Mouse (Mus musculus): ENCODE measurements at regions not wholly inside any gene's neighbourhood (a gene's known extent, or its start where the extent isn't known, plus 50 kb on each side); places are given as distances from the start of the nearest gene placed in this dataset.

DNA sequence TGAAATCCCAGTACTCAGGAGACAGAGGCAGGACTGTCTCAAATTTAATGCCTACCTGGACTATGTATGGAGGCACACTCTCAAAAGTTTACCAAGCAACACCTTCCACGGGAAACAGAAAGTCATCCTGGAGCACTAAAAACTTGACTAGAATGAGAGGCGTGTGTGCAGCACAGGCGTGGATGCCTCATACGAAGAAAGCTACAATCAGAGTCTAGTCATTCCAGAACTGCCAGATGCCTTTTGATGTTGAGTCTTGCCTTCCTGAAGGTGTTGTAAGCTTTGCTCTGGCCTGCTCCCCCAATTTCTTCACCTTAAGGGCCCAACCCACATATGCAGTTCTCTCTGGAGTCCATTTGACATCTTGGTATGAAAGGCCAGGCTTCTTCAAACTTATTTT, 356.0 kb downstream of the Rnf144a start:
- WGBS: 90% methylated on average over 4 of the region's 4 CpGs

DNA sequence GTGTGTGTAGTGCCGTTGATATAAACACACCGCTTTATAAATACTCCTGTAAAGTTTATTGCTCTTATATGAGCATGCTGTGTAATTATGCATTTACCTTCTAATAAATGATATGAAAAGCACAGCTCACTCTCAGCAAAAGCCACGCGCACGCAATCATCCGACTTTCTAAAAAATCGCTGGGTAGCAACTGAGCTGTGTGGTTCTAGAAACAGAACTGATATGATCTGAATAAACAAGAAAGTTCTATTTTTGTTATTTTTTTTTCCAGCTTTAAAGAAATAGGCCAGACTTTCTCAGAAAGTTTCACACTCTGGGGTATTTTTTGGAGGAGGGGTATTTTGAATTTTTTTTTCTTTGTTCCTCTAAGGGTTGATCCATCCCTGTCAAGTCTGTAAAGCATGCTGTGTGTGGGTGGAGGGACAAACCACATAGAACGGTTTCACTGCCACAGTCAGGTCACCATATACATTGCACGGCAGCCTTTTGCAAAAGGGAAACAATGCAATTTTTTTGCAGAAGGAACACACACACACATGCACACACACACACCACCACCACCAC, 357.5 kb downstream of the Rnf144a start:
- Histone ChIP-seq H3K4me3 (no peak overlapping the region), H3K27me3 (no peaks in the 10 kb centered on the region), H3K36me3 (ENCODE audit: poor library complexity, severe bottlenecking) (no peaks in the 10 kb centered on the region), H3K9ac (no peak overlapping the region), H3K9me3 (replicated peaks) (no peaks in the 10 kb centered on the region), H3K4me1 (no peaks in the 10 kb centered on the region), H3K27ac (no peak overlapping the region), H3K4me2 (no peak overlapping the region)
- 91% methylated on average over 9 of the region's 9 CpGs for WGBS
- ATAC-seq: no peak

More for the DNA sequence above, 356.0 kb downstream of the Rnf144a start:
- Histone ChIP-seq H3K36me3 (ENCODE audit: poor library complexity, severe bottlenecking) (no peaks in the 10 kb centered on the region), H3K9me3 (replicated peaks) (no peaks in the 10 kb centered on the region), H3K4me1 (no peaks in the 10 kb centered on the region), H3K4me2 (no peak overlapping the region), H3K27ac (no peak overlapping the region), H3K9ac (no peak overlapping the region), H3K4me3 (no peak overlapping the region), H3K27me3 (no peaks in the 10 kb centered on the region)
- no peak for ATAC-seq

DNA sequence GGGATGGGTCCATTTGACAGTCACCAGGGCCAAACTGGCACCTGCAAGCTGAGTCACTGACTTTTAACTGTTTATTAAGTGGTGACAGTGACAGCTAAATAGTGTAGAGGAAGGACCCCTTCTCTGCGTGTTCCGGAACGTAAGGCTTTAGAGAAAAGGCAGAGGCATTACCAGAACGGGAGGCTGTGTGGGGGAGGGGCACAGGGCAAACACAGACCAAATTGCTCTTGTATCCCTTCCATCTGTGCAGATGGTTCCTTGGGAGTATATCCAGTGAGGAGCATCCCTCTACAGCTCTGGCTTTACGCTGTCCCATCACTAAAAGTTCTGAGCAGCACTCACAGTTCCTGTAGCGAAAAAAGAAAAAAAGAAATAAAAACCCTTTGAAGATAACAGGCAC, 368.1 kb downstream of the Rnf144a start:
- 90% methylated on average over 6 of the region's 6 CpGs for WGBS
- Histone ChIP-seq H3K4me1 (no peaks in the 10 kb centered on the region), H3K9ac (no peak overlapping the region), H3K4me2 (no peak overlapping the region), H3K27ac (no peak overlapping the region), H3K36me3 (ENCODE audit: poor library complexity, severe bottlenecking) (no peaks in the 10 kb centered on the region), H3K4me3 (no peak overlapping the region), H3K9me3 (replicated peaks) (no peaks in the 10 kb centered on the region), H3K27me3 (no peaks in the 10 kb centered on the region)
- ATAC-seq: no peak

DNA sequence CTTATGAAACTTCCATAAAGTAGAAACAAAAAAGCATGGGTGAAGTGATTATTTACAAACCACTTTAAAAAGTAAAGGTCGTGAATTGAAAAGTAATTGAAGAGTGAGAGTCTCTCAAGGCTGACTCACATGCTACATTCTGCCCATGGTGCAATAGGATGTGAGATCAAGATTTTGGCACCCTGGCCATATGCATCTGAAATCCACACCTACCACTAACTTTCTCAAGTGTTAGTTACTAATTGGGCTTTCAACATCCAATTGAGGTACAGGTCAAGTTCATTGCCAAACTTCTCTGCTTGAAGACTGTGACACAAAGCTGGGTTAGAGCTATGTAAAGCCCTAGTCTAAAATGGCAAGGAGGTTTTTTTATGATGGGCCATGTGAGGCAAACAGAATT, 369.7 kb downstream of the Rnf144a start:
- no peaks in the 10 kb centered on the region for H3K9me3 ChIP-seq (replicated peaks)
- WGBS: 80% methylated on average over 1 of the region's 1 CpGs
- no peaks in the 10 kb centered on the region for H3K27me3 ChIP-seq
- H3K36me3 ChIP-seq (ENCODE audit: poor library complexity, severe bottlenecking): no peaks in the 10 kb centered on the region
- no peak for ATAC-seq
- H3K9ac ChIP-seq: no peak overlapping the region
- H3K4me3 ChIP-seq: no peak overlapping the region
- no peak overlapping the region for H3K27ac ChIP-seq
- H3K4me1 ChIP-seq: no peaks in the 10 kb centered on the region
- H3K4me2 ChIP-seq: no peak overlapping the region

DNA sequence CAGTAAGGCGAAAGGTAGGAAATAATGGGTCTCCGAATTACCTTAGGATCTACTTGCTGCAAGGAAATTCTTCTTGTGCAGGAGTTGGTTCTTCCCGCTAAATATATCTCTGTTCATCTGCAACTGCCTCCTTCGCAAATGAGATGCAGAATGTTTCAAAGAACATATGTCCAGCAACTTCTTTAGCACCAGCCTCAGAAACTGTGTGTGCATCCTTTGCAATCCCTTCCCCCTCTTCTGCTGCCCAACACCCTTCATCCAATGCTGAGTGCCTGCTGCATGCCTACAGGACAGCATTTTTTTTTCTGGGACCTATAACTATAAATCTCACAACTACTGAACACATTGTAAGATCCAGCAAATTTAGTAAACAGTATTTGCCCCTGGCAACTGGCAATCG, 402.1 kb downstream of the Rnf144a start:
- Histone ChIP-seq H3K27ac (no peak overlapping the region), H3K9ac (no peak overlapping the region), H3K36me3 (ENCODE audit: poor library complexity, severe bottlenecking) (no peaks in the 10 kb centered on the region), H3K4me3 (no peak overlapping the region), H3K4me1 (no peaks in the 10 kb centered on the region), H3K9me3 (replicated peaks) (no peaks in the 10 kb centered on the region), H3K4me2 (no peak overlapping the region), H3K27me3 (no peaks in the 10 kb centered on the region)
- ATAC-seq: no peak
- 84% methylated on average over 5 of the region's 5 CpGs for WGBS

DNA sequence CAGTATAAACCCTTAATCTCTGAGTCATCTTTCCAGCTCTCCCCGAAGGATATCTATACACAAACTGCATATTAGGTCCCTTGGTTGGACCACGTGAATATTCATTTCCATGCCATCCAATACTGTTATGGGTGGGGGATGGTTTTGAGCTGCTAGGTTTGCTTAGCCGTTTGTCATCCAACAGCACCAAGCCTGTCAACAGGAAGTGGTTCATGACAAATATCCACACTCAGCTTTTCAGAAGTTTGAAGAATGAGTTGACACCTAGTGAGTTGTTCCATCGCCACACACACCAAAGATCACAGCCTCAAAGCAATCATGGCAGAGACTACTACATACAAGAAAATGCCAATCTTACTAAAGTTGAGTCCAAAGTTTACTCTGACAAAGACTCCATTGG, 421.0 kb downstream of the Rnf144a start:
- H3K4me3 ChIP-seq: no peak overlapping the region
- H3K27me3 ChIP-seq: no peaks in the 10 kb centered on the region
- no peaks in the 10 kb centered on the region for H3K4me1 ChIP-seq
- no peaks in the 10 kb centered on the region for H3K9me3 ChIP-seq (replicated peaks)
- no peak overlapping the region for H3K4me2 ChIP-seq
- H3K27ac ChIP-seq: no peak overlapping the region
- H3K9ac ChIP-seq: no peak overlapping the region
- no peaks in the 10 kb centered on the region for H3K36me3 ChIP-seq (ENCODE audit: poor library complexity, severe bottlenecking)
- 91% methylated on average over 4 of the region's 4 CpGs for WGBS
- no peak for ATAC-seq

DNA sequence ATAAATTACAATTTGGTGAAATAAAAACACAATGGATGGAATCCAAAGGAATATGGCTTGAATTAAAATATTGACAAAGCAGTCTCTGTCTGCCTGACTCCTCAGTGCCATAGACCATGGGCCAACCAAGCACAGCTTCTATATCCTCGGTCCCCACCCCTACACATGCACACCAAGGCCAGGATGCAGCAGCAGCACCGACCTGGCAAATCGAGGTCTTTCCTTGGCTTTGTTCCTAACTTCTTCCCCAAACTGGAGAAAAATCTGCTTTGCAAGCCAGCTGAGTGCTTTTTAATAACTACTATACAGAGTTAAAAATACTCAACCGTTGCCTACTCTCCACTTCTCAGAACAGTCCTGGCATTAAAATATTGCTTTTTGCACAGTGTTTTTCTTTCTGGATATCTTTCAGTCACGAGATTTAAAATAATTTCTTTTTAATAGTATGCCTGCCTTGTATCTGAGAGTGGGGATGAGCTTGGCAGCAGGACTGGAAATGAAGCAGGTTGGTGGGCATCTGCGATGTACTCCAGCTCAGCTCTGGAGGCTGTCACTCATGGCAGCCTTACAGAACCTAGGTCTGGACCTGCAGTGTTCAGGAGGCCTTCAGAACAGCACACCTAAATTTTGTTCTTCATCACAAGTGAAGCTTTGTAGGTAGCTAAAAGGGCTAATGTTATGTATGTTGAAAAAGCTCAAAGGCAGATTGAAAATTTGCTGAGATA, 423.1 kb downstream of the Rnf144a start:
- no peak overlapping the region for H3K27ac ChIP-seq
- H3K9me3 ChIP-seq (replicated peaks): no peaks in the 10 kb centered on the region
- H3K4me2 ChIP-seq: no peak overlapping the region
- no peaks in the 10 kb centered on the region for H3K27me3 ChIP-seq
- WGBS: 82% methylated on average over 6 of the region's 6 CpGs
- no peaks in the 10 kb centered on the region for H3K36me3 ChIP-seq (ENCODE audit: poor library complexity, severe bottlenecking)
- H3K4me3 ChIP-seq: no peak overlapping the region
- H3K4me1 ChIP-seq: no peaks in the 10 kb centered on the region
- no peak for ATAC-seq
- H3K9ac ChIP-seq: no peak overlapping the region

DNA sequence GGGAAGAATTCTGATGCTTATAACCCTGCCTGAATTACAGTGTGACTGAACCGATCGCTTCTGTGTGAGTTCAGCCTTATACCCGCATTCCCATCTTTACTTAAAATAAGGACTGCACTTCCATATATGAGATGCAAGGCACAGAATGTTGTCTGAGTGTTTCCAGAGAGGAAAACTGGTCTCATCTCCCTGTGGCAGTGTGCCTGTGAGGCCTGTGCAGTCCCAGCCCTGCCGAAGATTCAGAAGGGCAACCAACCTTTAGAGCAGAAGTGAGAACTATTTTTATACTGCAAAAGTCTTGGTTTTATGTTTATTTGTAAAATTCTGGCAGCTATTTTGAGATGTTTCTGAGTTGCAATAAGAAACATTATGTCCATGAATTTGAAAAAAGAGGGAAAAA, 432.5 kb downstream of the Rnf144a start:
- ATAC-seq: no peak

DNA sequence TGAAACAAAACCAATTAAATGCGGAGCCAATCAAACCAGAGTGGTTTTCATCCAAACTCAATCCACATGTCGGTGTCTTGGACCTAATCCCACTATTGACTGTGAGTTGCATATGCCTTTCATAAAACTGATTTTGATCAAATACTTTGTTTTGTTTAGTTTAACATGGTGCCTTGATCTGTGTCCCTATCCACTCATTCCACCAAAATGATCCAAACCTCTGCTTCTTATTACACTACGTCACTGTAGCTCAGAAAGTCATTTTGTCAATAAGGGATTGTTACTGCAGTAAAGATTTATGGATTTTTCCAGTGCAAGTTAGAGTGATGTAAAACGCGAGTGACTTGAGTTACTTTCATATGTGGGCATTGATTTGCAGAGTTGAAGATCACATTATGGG, 436.7 kb downstream of the Rnf144a start:
- Histone ChIP-seq H3K4me1 (no peaks in the 10 kb centered on the region), H3K4me3 (no peak overlapping the region), H3K27me3 (no peaks in the 10 kb centered on the region), H3K9me3 (replicated peaks) (no peaks in the 10 kb centered on the region), H3K9ac (no peak overlapping the region), H3K36me3 (ENCODE audit: poor library complexity, severe bottlenecking) (no peaks in the 10 kb centered on the region), H3K27ac (no peak overlapping the region), H3K4me2 (no peak overlapping the region)
- ATAC-seq: no peak
- WGBS: 90% methylated on average over 5 of the region's 5 CpGs

More for the DNA sequence above, 432.5 kb downstream of the Rnf144a start:
- WGBS: 89% methylated on average over 4 of the region's 4 CpGs
- Histone ChIP-seq H3K27ac (no peak overlapping the region), H3K9ac (no peak overlapping the region), H3K4me1 (no peaks in the 10 kb centered on the region), H3K36me3 (ENCODE audit: poor library complexity, severe bottlenecking) (no peaks in the 10 kb centered on the region), H3K9me3 (replicated peaks) (no peaks in the 10 kb centered on the region), H3K27me3 (no peaks in the 10 kb centered on the region), H3K4me2 (no peak overlapping the region), H3K4me3 (no peak overlapping the region)

DNA sequence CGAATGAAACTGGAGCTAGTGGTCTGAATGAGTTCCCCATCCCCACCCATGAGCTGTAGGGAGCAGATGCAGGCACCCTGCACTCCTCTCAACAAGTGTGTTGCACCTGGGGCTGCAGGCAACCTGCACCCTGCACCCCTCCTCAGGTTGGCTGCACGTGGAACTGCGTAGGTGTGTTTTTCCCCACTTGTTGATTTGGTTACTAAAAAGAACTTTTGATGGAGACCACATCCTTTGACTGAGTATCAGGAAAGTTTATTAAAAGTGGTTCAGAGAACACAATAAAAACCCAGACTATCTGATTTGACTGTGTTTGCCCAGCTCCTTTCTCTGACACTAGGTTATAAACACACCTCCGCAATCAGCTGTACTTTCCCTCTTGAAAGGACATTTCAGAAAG, 456.5 kb downstream of the Rnf144a start:
- no peak overlapping the region for H3K4me2 ChIP-seq
- no peaks in the 10 kb centered on the region for H3K36me3 ChIP-seq (ENCODE audit: poor library complexity, severe bottlenecking)
- no peak overlapping the region for H3K27ac ChIP-seq
- H3K27me3 ChIP-seq: no peaks in the 10 kb centered on the region
- 85% methylated on average over 4 of the region's 4 CpGs for WGBS
- no peak overlapping the region for H3K4me3 ChIP-seq
- no peaks in the 10 kb centered on the region for H3K4me1 ChIP-seq
- ATAC-seq: no peak
- no peaks in the 10 kb centered on the region for H3K9me3 ChIP-seq (replicated peaks)
- H3K9ac ChIP-seq: no peak overlapping the region

DNA sequence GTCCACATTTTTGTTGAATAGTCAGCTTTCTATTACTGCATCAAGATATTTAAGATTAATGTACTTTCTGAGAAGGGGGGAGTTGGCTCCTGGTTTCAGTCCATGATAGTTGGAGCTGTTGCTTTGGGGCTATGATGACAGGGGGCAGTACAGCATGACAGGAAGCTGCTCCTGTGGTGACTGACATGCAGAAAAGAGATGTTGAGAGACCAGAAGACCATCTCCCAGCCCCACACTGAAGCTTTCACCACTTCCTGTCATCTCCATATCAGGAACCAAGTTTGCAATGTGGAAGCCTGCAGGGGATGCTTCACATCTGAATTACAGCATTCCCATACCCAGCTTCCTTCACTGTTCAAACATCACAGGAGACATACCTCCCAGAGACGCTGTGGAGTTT, 457.5 kb downstream of the Rnf144a start:
- Histone ChIP-seq H3K36me3 (ENCODE audit: poor library complexity, severe bottlenecking) (no peaks in the 10 kb centered on the region), H3K4me1 (no peaks in the 10 kb centered on the region), H3K27ac (no peak overlapping the region), H3K4me3 (no peak overlapping the region), H3K9me3 (replicated peaks) (no peaks in the 10 kb centered on the region), H3K27me3 (no peaks in the 10 kb centered on the region), H3K4me2 (no peak overlapping the region), H3K9ac (no peak overlapping the region)
- WGBS: 96% methylated on average over 1 of the region's 1 CpGs
- no peak for ATAC-seq

DNA sequence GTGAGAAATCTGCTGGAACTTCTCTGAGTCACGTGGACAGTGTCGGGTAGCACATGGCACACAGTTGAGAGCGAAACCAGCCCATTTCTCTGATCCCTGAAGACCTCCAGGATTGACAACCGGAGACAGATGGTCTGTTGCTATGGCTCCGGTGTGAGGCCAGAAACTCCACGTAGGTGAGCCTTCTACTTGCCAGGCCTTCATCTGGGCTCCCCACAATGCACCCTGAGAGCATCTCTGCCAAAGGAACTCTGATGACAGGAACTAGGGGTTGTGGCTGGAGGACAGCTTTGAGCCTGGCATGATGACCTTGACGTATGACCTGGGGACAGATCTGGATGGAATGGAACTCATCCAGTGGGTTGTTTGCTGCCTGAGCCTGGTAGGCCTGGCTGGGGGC, 467.9 kb downstream of the Rnf144a start:
- 93% methylated on average over 7 of the region's 7 CpGs for WGBS
- H3K9ac ChIP-seq: no peak overlapping the region
- H3K27me3 ChIP-seq: no peaks in the 10 kb centered on the region
- no peak overlapping the region for H3K4me3 ChIP-seq
- no peaks in the 10 kb centered on the region for H3K36me3 ChIP-seq (ENCODE audit: poor library complexity, severe bottlenecking)
- H3K27ac ChIP-seq: no peak overlapping the region
- ATAC-seq: no peak
- H3K9me3 ChIP-seq (replicated peaks): no peaks in the 10 kb centered on the region
- no peaks in the 10 kb centered on the region for H3K4me1 ChIP-seq
- H3K4me2 ChIP-seq: no peak overlapping the region

DNA sequence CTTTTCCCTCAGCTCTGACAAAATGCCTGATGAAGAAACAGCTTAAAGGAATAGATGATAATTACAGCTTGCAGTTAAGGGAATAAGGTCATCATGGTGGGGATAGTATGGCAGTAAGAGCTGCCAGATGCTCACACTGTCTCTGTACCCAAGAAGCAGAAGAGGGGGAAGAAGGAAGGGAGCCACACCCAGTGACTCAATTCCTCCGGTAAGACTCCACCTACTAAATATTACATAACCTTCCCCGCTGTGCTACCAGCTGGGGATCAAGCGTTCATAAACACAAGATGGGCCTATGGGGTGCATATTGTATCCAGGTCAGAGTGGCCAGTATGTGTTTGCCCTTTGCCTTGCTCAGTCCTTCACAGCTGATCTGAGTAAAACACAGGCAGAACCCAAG, 468.9 kb downstream of the Rnf144a start:
- Histone ChIP-seq H3K9me3 (replicated peaks) (no peaks in the 10 kb centered on the region), H3K27me3 (no peaks in the 10 kb centered on the region), H3K4me2 (no peak overlapping the region), H3K4me1 (no peaks in the 10 kb centered on the region), H3K36me3 (ENCODE audit: poor library complexity, severe bottlenecking) (no peaks in the 10 kb centered on the region), H3K9ac (no peak overlapping the region), H3K4me3 (no peak overlapping the region), H3K27ac (no peak overlapping the region)
- 90% methylated on average over 3 of the region's 3 CpGs for WGBS
- ATAC-seq: no peak

Measured in forebrain, embryonic 13.5 days (tissue).